19 mouse cellular contexts compared by ENCODE assay signal in genomic region chr2:108148221-108148620, GRCm38 (mm10).
DNase-seq lines count a peak whose midpoint lies in the region; ATAC-seq and TF ChIP-seq lines count a peak whose summit lies in the region.
"Had no signal": no experiment of that assay in that cellular context is flagged by ENCODE, and none has a peak within 500 bp of the region (broad histone marks: within the 10 kb centered on the region; RNA-seq: fewer than 3 reads in every experiment).

No protein-coding gene starts in this region.

- TF ChIP-seq CTCF in forebrain, postnatal 0 days (IDR thresholded peaks at IDR 0.05; ENCODE audit: low read depth) = no peak
- no peak for TF ChIP-seq CTCF in lung, embryonic 14.5 days (IDR thresholded peaks at IDR 0.05; ENCODE audit: low read depth)

- 55% methylated on average over 4 of the region's 4 CpGs for WGBS in forebrain, postnatal 0 days
- WGBS in forebrain, embryonic 11.5 days = 81% methylated on average over 4 of the region's 4 CpGs
- WGBS in lung, embryonic 14.5 days = 25% methylated on average over 4 of the region's 4 CpGs
- WGBS in limb, embryonic 13.5 days = 31% methylated on average over 4 of the region's 4 CpGs

- no peaks in the 10 kb centered on the region for H3K4me1 ChIP-seq in forebrain, postnatal 0 days (ENCODE audit: insufficient read depth)
- H3K4me1 ChIP-seq in forebrain, embryonic 11.5 days (replicated peaks; ENCODE audit: control insufficient read depth, insufficient read depth, low read length) = no peaks in the 10 kb centered on the region
- H3K4me1 ChIP-seq in lung, embryonic 14.5 days (ENCODE audit: insufficient read depth) = no peaks in the 10 kb centered on the region; the same call in 1 of the 2 replicates
- H3K4me1 ChIP-seq in limb, embryonic 13.5 days = peaks cover 12% of the 10 kb centered on the region
- H3K4me1 ChIP-seq: heart, embryonic 10.5 days; hindbrain, embryonic 13.5 days; midbrain, embryonic 15.5 days had no signal

- no peaks in the 10 kb centered on the region for H3K27me3 ChIP-seq in forebrain, postnatal 0 days (ENCODE audit: insufficient read depth, low read length)
- H3K27me3 ChIP-seq in forebrain, embryonic 11.5 days (ENCODE audit: control insufficient read depth, insufficient read depth, low read length) = no peaks in the 10 kb centered on the region
- H3K27me3 ChIP-seq in lung, embryonic 14.5 days (ENCODE audit: insufficient read depth, low read length) = no peaks in the 10 kb centered on the region
- no peaks in the 10 kb centered on the region for H3K27me3 ChIP-seq in limb, embryonic 13.5 days
- H3K27me3 ChIP-seq: hindbrain, embryonic 13.5 days; limb, embryonic 15.5 days; midbrain, embryonic 15.5 days had no signal

- H3K9me3 ChIP-seq in forebrain, postnatal 0 days (ENCODE audit: low read length) = no peaks in the 10 kb centered on the region
- H3K9me3 ChIP-seq in forebrain, embryonic 11.5 days (ENCODE audit: control insufficient read depth, low read length) = no peaks in the 10 kb centered on the region
- no peaks in the 10 kb centered on the region for H3K9me3 ChIP-seq in lung, embryonic 14.5 days (ENCODE audit: low read depth, low read length)
- no peaks in the 10 kb centered on the region for H3K9me3 ChIP-seq in limb, embryonic 13.5 days
- H3K9me3 ChIP-seq: heart, embryonic 10.5 days; hindbrain, embryonic 13.5 days; limb, embryonic 15.5 days; midbrain, embryonic 15.5 days had no signal

- DNase-seq in forebrain, postnatal 0 days = peak; percentile 2
- no peak for DNase-seq in forebrain, embryonic 11.5 days (ENCODE audit: low spot score)
- peak; percentile 58 for DNase-seq in lung, embryonic 14.5 days
- DNase-seq in lung, postnatal 10 days = no peak
- DNase-seq in brain, adult 2 months (ENCODE audit: low read depth, low spot score) = peak; percentile 2
- DNase-seq: adrenal gland, adult 2 months; cerebellum, adult 9-11 months; gastrocnemius, adult 2 months; spleen, adult 18-20 months; thymus, adult 2 months had no signal

- no peak overlapping the region for H3K4me3 ChIP-seq in forebrain, postnatal 0 days (ENCODE audit: low read depth, low read length)
- no peak overlapping the region for H3K4me3 ChIP-seq in forebrain, embryonic 11.5 days (ENCODE audit: low read depth, low read length)
- H3K4me3 ChIP-seq in lung, embryonic 14.5 days (ENCODE audit: low read depth, low read length) = no peak overlapping the region
- no peak overlapping the region for H3K4me3 ChIP-seq in limb, embryonic 13.5 days
- H3K4me3 ChIP-seq: gastrocnemius, adult 2 months; heart, embryonic 10.5 days; hindbrain, embryonic 13.5 days; limb, embryonic 15.5 days; midbrain, embryonic 15.5 days; myocyte had no signal

- H3K27ac ChIP-seq in forebrain, postnatal 0 days (ENCODE audit: low read depth, low read length) = no peak overlapping the region
- H3K27ac ChIP-seq in forebrain, embryonic 11.5 days (ENCODE audit: low read depth, low read length) = no peak overlapping the region
- H3K27ac ChIP-seq in lung, embryonic 14.5 days (ENCODE audit: low read depth) = no peak overlapping the region
- no peak overlapping the region for H3K27ac ChIP-seq in limb, embryonic 13.5 days
- H3K27ac ChIP-seq: gastrocnemius, adult 2 months; heart, embryonic 10.5 days; hindbrain, embryonic 13.5 days; limb, embryonic 15.5 days; midbrain, embryonic 15.5 days had no signal

- no peak overlapping the region for H3K9ac ChIP-seq in forebrain, postnatal 0 days
- no peak overlapping the region for H3K9ac ChIP-seq in forebrain, embryonic 11.5 days (ENCODE audit: low read length)
- no peak overlapping the region for H3K9ac ChIP-seq in lung, embryonic 14.5 days
- H3K9ac ChIP-seq in limb, embryonic 13.5 days = no peak overlapping the region
- H3K9ac ChIP-seq: hindbrain, embryonic 13.5 days; limb, embryonic 15.5 days; midbrain, embryonic 15.5 days had no signal

- peak; percentile 23; the same call in 1 of the 2 replicates for ATAC-seq in forebrain, postnatal 0 days
- no peak for ATAC-seq in forebrain, embryonic 11.5 days (replicated peaks; ENCODE audit: low FRiP score)
- ATAC-seq in lung, embryonic 14.5 days (ENCODE audit: insufficient read depth) = peak; percentile 84
- ATAC-seq in limb, embryonic 13.5 days (ENCODE audit: low FRiP score, low read depth) = no peak
- no peak for ATAC-seq in erythroblast, adult 5-6 weeks (replicated peaks; ENCODE audit: low FRiP score, poor library complexity, severe bottlenecking)
- ATAC-seq: intestine, postnatal 0 days; lung, postnatal 0 days; midbrain, embryonic 15.5 days had no signal

- no peaks in the 10 kb centered on the region for H3K36me3 ChIP-seq in forebrain, postnatal 0 days (ENCODE audit: insufficient read depth)
- H3K36me3 ChIP-seq in forebrain, embryonic 11.5 days (ENCODE audit: control insufficient read depth, insufficient read depth, low read length) = no peaks in the 10 kb centered on the region
- H3K36me3 ChIP-seq in lung, embryonic 14.5 days (ENCODE audit: insufficient read depth) = no peaks in the 10 kb centered on the region
- no peaks in the 10 kb centered on the region for H3K36me3 ChIP-seq in limb, embryonic 13.5 days
- H3K36me3 ChIP-seq: heart, embryonic 10.5 days; hindbrain, embryonic 13.5 days; limb, embryonic 15.5 days; midbrain, embryonic 15.5 days had no signal

- no peak overlapping the region for H3K4me2 ChIP-seq in forebrain, postnatal 0 days (ENCODE audit: low read depth)
- H3K4me2 ChIP-seq in forebrain, embryonic 11.5 days (ENCODE audit: low read depth, low read length, severe bottlenecking) = no peak overlapping the region
- no peak overlapping the region for H3K4me2 ChIP-seq in lung, embryonic 14.5 days
- 0 out of 2 replicates have a peak overlapping the region, but pooled peaks have one; percentile 21 for H3K4me2 ChIP-seq in limb, embryonic 13.5 days (replicated peaks)
- H3K4me2 ChIP-seq: hindbrain, embryonic 13.5 days; limb, embryonic 15.5 days; midbrain, embryonic 15.5 days had no signal

Comparison
In these comparisons a context has a peak if more than half of its experiments do, and no peak if none do; other contexts are left out.
1. ATAC-seq: peak in forebrain, postnatal 0 days (single experiment) and lung, embryonic 14.5 days (single experiment); none in forebrain, embryonic 11.5 days (single experiment), limb, embryonic 13.5 days (single experiment) and erythroblast, adult 5-6 weeks (single experiment).
2. DNase-seq: peak in forebrain, postnatal 0 days (single experiment), lung, embryonic 14.5 days (single experiment) and brain, adult 2 months (single experiment); none in forebrain, embryonic 11.5 days (single experiment) and lung, postnatal 10 days (single experiment).